Mouse (Mus musculus) pancreas, adult 10 weeks (tissue): ENCODE measurements around the gene Fgg. TPM values are rescaled to one million over a fixed set of nuclear protein-coding genes. Genes with fewer than 3 reads are reported as not detected.

Experiments used
- polyA plus RNA-seq: library from polyadenylated mRNA; stranded (reverse); fragments of 350-450 nt; fragmentation: Illumina TruSeq; extraction: RNeasy Lipid Tissue Mini Kit (QIAGEN cat#74804); gene quantifications from one replicate; pipeline ENCODE4 v1.2.3, GENCODE M21; 2015; ENCODE audit warnings: low read depth, low replicate concordance; ENCODE audit not compliant: insufficient read depth

The Fgg gene
- polyA plus RNA-seq: not detected

DNA sequence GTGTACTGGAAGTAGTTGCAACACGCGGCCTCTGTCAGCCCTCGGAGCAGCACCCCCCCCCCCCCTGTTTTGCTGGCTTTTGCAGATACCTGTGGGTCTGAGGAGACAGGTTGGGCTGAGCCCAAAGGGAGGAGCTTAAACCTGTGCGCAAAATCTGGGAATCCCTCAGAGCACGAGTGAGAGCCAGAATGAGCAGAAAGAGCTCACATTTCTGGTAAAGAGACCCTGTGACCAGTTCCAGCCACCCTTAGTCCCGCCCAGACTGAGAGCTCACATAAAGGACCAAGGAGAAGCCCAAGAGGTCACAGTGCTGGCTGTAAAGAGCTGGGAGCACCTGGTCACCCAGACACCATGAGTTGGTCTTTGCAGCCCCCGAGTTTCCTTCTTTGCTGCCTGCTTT lies at the start of gene Fgg:
Fgg (plus strand) TSS at position 168 of the 400 bp plus-strand sequence.

DNA sequence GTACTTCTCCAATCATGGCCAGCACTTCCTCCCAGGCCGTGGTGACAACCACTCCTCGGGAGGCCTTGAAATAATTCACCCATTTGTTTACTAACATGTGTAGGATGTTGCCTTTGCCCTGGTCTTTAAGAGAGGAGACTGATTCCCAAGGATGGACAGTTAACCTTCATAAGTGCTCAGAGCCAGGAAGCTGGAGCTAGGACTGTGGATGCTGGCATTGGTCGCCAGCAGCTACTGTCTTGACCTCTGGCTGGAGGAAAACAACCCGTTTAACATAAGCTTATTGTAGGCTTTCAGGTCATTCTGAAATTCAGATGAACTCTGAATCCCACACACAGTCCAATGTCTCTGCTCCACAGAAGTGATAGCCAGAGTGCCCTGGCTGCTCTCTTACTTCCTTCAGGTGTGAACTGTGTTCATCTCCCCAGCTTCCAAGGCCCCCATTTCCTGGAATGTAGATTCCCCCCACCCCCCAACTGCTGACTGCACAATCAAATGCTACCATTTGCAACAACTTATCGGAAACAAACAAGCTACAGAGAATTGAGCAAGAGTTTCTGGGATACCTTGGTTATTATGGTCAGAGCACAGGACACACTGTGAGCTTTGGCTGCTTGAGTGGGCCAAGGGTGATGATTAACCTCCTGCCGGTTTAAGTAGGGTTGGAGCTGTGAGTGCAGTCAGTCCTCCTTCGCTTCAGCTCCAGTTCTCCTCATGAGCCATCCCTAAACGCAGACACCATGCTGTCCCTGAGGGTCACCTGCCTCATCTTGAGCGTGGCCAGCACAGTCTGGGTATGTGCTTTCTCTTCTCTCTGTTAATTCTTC lies 18.2 kb downstream of the Fgg start, which contains the start of gene Fga:
Fga (plus strand) TSS at position 602 of the 827 bp plus-strand sequence.

DNA sequence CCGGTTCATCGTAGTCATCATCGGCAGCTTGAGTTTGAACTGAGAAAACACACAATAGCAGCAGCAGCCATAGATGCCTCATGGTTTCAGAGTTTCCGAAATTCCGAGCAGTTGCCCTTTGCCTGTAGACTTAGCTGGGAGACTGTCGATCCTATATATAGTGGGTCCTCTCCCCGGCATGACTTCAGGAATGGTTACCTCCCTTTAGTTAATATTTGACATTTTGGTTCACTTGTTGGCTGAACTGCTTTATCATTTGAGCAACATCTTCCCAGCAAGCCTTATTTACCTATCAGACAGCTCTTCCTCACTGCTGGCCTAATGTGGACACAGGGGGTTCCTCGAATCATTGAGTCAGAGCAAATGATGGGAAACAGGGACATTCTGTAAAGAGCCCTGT lies 42.2 kb downstream of the Fgg start, which contains the start of gene Fgb:
Fgb (minus strand) TSS at position 184 of the 400 bp plus-strand sequence.

DNA sequence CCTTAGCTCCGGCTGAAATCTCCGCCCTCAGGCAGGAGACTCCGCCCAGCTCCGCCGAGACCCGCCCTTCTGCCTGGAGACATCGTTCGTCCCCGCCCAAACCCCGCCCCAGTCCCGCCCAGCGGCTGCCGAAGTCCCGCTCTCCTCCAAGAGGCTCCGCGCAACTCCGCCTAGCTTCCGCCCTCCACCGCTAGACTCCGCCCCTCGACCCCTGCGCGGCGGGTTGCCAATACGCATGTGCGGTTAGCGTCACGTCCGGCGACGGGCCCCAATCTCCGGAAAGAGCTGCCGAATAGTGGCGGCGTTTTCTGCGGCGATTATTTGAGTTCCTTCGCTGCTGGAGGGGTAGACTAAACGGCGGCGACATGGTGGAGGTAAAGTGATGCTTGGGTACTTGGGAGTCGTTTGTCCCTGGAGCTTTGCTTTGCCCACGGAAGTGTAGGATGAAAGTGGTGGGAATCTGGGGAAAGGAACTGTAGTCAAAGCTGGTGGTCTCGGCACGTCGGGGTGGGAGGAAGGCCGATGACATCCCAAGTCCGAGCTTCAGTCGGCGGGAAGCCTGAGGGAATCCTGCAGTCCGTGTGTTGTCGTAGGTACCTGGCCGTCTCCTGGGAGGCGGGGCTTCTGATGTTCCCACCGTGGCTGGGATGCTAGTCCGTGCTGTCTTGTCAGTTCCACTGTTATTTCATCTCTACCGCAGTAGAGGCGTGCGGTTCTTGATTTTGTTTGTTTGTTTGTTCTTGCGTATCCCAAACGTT lies 47.9 kb downstream of the Fgg start, which contains the start of gene Plrg1:
Plrg1 (plus strand) TSS at position 242 of the 758 bp plus-strand sequence.

Other genes starting within 250 kb of the Fgg start
- not detected for gene Rbm46, start 131.2 kb upstream of the Fgg start, polyA plus RNA-seq
- gene Lrat, start 103.8 kb upstream of the Fgg start, polyA plus RNA-seq: not detected
- gene Fga, start 18.4 kb downstream of the Fgg start, polyA plus RNA-seq: not detected
- gene Fgb, start 42.1 kb downstream of the Fgg start, polyA plus RNA-seq: not detected
- 7.7 TPM for gene Plrg1, start 47.8 kb downstream of the Fgg start, polyA plus RNA-seq
- gene Dchs2, start 120.2 kb downstream of the Fgg start, polyA plus RNA-seq: 0.17 TPM